Mouse (Mus musculus) kidney, postnatal 4 days (tissue): ENCODE measurements around the gene BC048679.

Experiments
- DNase-seq, 2 experiments: peaks; one replicate each; pipeline ENCODE4 v3.0.0; 2021; ENCODE audit warnings: mixed read lengths in 2 of 2

The BC048679 gene

DNA sequence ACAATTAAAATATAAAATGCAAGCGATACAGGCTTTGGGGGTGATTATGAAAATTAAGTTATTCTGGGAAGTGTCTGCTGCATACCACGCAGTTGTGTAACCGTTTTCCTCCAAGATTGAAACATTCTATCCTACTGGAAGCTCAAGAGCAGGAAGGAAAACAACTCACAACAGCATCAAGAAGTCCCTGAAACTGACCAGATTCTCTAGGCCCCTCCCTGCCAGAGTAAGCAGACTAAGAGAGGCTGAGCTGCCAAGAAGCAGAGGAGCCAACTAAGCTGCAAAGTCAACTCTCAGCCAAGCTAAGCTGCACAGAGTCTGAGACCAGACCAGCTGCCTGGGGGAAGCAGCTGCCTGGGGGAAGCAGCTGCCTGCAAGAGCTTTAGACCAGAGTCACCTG, 22.9 kb downstream of the BC048679 start:
- DNase-seq = no peak

DNA sequence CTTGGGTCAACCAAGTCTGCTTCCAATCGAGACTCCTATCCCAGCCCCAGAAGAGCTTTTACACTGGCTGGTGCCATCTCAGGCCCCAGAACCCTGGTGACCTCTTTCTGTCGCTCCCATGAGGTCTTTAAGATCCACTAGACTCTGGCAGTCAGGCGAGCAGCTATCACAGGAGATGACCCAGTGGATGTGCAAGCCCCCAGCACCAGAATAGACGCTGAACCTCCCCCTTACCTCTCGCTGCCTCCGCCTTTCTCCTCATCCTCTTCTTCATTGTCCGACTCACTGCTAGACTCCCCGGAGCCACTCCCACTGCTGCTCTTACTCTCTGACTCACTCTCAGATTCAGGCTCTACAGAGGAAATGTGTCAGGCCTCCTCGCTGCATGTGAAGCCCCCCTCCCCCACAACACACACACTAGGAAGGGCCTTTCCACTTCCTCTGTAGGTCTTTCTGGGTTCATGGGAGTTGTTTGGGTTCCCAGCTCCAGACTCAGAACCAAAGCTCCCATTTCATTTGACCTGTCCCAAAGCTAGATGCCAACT, 33.1 kb downstream of the BC048679 start:
- no peak for DNase-seq

DNA sequence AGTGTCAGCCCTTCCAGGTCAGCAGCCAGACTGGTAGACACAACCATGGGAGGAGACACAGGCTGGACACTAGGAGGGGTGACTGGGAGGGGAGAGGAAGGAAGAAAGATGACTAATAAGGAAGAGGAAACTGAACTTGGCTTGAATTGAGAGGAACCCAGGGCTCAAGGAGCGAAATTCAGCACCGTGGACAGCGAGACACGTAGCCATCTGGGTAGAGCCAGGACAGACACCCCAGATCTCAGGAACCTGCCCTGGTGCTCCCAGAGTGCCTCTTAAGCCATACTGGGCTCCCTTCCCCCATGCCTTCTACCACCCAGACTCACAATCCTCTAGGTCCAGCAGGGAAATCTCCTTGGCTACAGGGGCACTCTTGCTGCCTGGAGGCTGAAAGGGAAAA, 34.0 kb downstream of the BC048679 start:
- peak; percentile 74 to 77 for DNase-seq

DNA sequence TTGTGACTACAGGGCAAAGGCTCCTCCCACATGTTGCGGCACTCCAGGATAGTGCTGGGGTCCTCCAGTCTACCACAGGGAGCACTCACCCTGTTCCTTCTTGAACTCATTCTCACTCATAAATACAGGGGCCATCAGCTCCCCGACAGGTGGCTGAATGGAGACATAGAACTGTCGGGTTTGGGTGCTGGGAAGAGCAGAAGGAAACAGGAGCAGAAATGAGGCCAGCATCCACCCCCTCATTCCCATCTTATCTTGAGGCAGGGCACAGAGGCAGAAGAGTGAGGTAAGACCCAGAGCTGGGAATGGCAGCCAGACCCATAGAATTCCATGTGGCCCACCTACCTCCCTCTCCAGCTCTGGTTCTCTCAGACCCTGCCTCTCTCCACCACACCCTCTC, 35.3 kb downstream of the BC048679 start:
- no peak for DNase-seq

DNA sequence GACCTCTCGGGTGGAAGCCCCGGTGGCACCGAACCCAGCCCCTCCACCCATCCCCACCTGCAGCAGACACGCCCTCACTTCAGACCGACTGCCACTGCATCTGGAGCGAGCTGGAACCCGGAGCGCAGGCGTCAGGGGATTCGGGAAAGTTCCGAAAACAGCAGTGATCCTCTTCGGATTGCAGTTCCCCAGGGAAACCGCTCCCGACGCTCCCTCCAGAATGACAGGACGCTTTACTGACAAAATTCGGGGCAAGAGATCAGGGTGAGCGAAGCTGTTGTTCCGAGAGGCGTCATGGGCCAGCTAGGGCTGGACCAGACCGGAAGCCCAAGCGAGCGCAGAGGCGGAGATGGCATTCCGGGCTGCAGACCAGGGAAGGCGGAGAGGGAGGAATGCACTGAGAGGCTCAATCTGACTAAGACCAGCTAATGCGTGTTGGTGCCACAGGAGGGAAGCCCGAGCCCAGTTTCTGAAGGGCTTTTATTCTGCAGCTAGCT, 42.9 kb downstream of the BC048679 start, which contains the start of gene Cpeb1:
Gene Cpeb1, minus strand, starts transcription at position 311 of the 497 bp plus-strand sequence.
- peak; percentile 64 to 76 for DNase-seq

DNA sequence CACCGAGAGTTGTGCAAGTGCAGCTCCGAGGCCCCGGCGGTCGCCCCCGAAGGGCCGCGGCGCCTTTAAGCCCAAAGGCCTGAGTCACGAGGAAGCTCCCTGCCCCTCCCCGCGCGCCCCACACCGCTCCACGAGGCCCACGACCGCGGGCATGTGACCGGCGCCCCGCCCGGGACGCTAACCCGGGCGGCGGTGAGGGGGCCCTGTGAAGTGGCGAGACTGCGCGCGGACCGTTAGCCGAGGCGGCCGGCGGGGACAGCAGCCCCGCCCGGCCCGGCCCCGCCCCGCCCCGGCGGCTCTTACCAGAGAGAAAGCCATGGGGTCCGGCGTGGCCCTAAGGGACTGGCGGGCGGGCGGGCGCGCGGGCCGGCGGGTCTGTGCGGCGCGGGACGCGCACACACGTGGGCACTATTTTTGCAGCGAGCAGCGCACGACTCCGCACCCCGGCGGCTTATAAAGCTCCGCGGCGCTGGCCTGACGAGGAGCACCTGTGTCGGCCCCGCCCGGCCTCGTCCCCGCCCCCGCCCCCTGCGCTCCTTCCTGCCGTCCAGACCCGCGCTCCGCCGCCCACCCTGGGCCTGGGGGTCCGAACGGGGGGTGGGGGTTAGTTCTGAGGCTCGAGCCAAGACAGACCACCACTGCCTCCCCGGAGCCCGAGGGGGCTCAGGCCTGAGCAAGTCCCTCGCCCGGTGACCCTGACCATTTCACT, 43.6 kb downstream of the BC048679 start:
- peak; percentile 31 to 50 for DNase-seq

DNA sequence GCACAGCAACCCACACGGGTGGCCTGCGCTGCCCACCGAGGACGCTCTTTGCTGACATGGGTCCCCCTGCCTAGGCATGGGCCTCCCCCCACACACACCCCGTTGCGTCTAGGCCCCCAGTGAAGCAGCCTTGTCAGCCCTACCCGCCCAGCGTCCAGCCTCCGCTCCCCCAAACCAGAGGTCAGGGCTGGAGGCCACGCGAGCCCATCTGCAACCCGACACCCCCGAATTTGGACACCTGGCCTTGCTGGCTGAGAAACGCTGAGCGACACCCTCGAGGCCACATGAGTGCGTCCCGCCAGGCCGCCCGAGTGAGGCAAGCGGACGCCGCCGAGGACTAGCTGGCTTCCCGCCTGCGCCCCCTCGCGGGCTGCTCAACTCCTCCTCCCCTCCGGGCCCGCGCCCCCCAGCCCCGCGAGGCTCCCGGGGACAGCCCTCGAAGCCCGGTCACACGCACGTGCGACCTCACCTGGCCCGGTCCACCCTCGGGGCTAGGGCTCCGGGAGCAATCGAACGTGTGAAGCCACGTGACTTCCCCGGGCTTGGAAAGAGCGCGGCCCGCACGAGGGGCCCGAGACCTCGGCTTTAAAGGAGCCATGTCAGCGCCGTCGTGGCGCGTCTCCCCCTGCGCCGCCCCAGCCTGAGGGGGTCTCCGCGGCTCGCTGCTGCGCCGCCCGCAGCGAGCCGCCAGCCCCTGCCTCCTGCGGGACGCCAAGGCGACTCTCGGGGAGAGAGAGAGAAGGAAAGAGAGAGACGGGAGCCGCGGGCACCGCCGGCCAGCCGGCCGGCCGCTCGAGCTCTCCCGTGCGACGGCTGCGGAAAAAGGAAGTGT, 44.4 kb downstream of the BC048679 start:
- DNase-seq = peak; percentile 52 to 66

DNA sequence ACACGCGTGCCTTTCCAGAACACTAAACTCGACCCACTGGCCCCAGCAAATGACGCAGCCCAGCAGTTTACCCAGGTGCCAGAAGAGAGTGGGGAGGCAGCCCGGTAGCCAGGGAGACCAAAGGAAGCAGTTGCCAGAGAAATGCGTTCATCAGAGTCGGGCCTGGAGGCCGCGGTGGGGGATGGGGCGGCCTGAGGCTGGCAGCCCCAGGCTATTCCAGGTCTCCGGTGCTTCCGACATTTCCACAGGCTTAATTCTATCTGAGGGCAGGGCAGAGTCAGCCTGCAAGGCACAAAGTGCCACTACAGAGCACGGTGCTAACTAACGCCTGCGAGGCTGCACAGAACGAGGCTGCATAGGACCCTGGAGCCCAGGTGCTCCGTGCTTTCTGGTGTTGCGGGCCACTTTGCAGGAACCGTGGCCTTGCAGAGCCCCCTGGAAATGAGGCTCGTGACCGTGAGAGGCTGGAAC, 45.1 kb downstream of the BC048679 start:
- peak; percentile 11 to 36 for DNase-seq
